Mouse (Mus musculus): ENCODE data around the gene Dennd2d. TPM values are rescaled to one million over a fixed set of nuclear protein-coding genes. Genes with fewer than 3 reads are reported as not detected.

Gene Dennd2d
- 4.8 and 4.9 TPM in 2 replicates for polyA plus RNA-seq (2012; rRNA removed)

GRCm38 (mm10) chr3:106482281-106483081 lies at the start of gene Dennd2d:
Dennd2d (plus strand) TSS chr3:106482405.

GRCm38 (mm10) chr3:106547171-106547923 lies 65.1 kb downstream of the Dennd2d start, which contains the start of the genes Dram2 and Cept1:
Dram2 (plus strand) TSS chr3:106547798.
Cept1 (minus strand) TSS chr3:106547802.

Other genes with a start within 250 kb of the Dennd2d start
- not detected in 2 replicates for gene Chil6, start 76.2 kb upstream of the Dennd2d start, polyA plus RNA-seq (2012; rRNA removed)
- 4.1 and 5.9 TPM in 2 replicates for gene Dram2, start 65.4 kb downstream of the Dennd2d start, polyA plus RNA-seq (2012; rRNA removed)
- gene Cept1, start 65.4 kb downstream of the Dennd2d start, polyA plus RNA-seq (2012; rRNA removed): 3.3 and 5.2 TPM in 2 replicates
- gene Lrif1, start 202.6 kb downstream of the Dennd2d start, polyA plus RNA-seq (2012; rRNA removed): 0.09 and 0.23 TPM in 2 replicates

Data from stomach, adult 2 months (tissue).